10 mouse cellular contexts compared by ENCODE assay signal in genomic region chr9:119003990-119004702, GRCm38 (mm10). TPM values are rescaled to one million over a fixed set of nuclear protein-coding genes. Genes with fewer than 3 reads are reported as not detected.
DNase-seq lines count a peak whose midpoint lies in the region; ATAC-seq lines count a peak whose summit lies in the region.
"Had no signal": no experiment of that assay in that cellular context is flagged by ENCODE, and none has a peak within 500 bp of the region (broad histone marks: within the 10 kb centered on the region; RNA-seq: fewer than 3 reads in every experiment).

No protein-coding gene starts in this region.

- no peaks in the 10 kb centered on the region for H3K36me3 ChIP-seq in heart, embryonic 16.5 days (ENCODE audit: control insufficient read depth, insufficient read depth)
- H3K36me3 ChIP-seq: hindbrain, embryonic 12.5 days had no signal

- peak overlapping the region; percentile 49 for H3K27ac ChIP-seq in heart, embryonic 16.5 days (ENCODE audit: low read length)
- H3K27ac ChIP-seq: hindbrain, embryonic 12.5 days had no signal

- peaks cover 39% of the 10 kb centered on the region for H3K4me1 ChIP-seq in heart, embryonic 16.5 days (ENCODE audit: control insufficient read depth, insufficient read depth, low read length)

- peak overlapping the region; percentile 38 for H3K4me2 ChIP-seq in heart, embryonic 16.5 days (ENCODE audit: low read depth, low read length)
- H3K4me2 ChIP-seq: hindbrain, embryonic 12.5 days had no signal

- no peaks in the 10 kb centered on the region for H3K9me3 ChIP-seq in heart, embryonic 16.5 days (replicated peaks; ENCODE audit: control insufficient read depth, low read length)
- H3K9me3 ChIP-seq: hindbrain, embryonic 12.5 days had no signal

- H3K9ac ChIP-seq in heart, embryonic 16.5 days (ENCODE audit: low read length): peak overlapping the region; percentile 26; the same call in 1 of the 2 replicates
- H3K9ac ChIP-seq: hindbrain, embryonic 12.5 days had no signal

- 49% methylated on average over 23 of the region's 23 CpGs for WGBS in heart, embryonic 16.5 days

- no peaks in the 10 kb centered on the region for H3K27me3 ChIP-seq in heart, embryonic 16.5 days (ENCODE audit: control insufficient read depth, insufficient read depth, low read length)
- H3K27me3 ChIP-seq: hindbrain, embryonic 12.5 days; megakaryocyte, embryonic 14.5 days had no signal

- no peak for DNase-seq in heart, postnatal 10 days
- DNase-seq in right cerebral cortex, adult 18-20 months: peak; percentile 80
- DNase-seq in right cerebral cortex, postnatal 4 days: no peak
- DNase-seq in left cerebral cortex, postnatal 25 days (ENCODE audit: low spot score in 2 of 2): peak; percentile 57 to 91
- no peak for DNase-seq in thymus, postnatal 36 days
- DNase-seq: cerebellum, postnatal 36 days had no signal

- H3K4me3 ChIP-seq in heart, embryonic 16.5 days (ENCODE audit: low read length): peak overlapping the region; percentile 7; the same call in 1 of the 2 replicates
- H3K4me3 ChIP-seq: hindbrain, embryonic 12.5 days; megakaryocyte, embryonic 14.5 days had no signal

- ATAC-seq in heart, embryonic 16.5 days (replicated peaks; ENCODE audit: extremely low read depth, insufficient read depth, low FRiP score): 0 out of 2 replicates have a peak, but pooled peaks have one; percentile 35
- no peak for ATAC-seq in megakaryocyte-erythroid progenitor cell, adult 5-6 weeks (replicated peaks; ENCODE audit: low FRiP score, low TSS enrichment, poor library complexity, severe bottlenecking)

- intact Hi-C loops in heart, postnatal 10 days (cut with DNase I): loop anchor here (2.0 kb wide), 1 partner anchor 25 kb away; no protein-coding TSS in a partner anchor
- intact Hi-C loops in left cerebral cortex, postnatal 25 days (cut with DNase I): loop anchor here (1.0 to 2.0 kb wide), 2 partner anchors 51 to 77 kb away; partner anchors contain the start of gene Ctdspl

RNA-seq across cellular contexts. Expression of gene Vill, which starts 48.4 kb away (rescaled TPM):
- polyA plus RNA-seq in heart, embryonic 16.5 days (2015; fragmentation: Nextera tagmentation; extraction: Ambion mirVana): 9.0 and 11.4 TPM in 2 replicates
- 1 to 10 TPM; 1.5 to 3.7 TPM for total RNA-seq in heart, postnatal 10 days (2021)
- total RNA-seq in left cerebral cortex, postnatal 25 days (2021): 1 to 10 TPM; 3.3 to 6.0 TPM
- 7.2 TPM in 1 of 2 replicates, not detected in the other for total RNA-seq in megakaryocyte-erythroid progenitor cell, adult 5-6 weeks (2014; fragmentation: Nextera tagmentation)
- 8.7 and 11.9 TPM in 2 replicates for total RNA-seq in megakaryocyte-erythroid progenitor cell, adult 5-6 weeks (2017)

Comparison
In these comparisons a context has a peak if more than half of its experiments do, and no peak if none do; other contexts are left out.
1. DNase-seq: peak in right cerebral cortex, adult 18-20 months (single experiment) and left cerebral cortex, postnatal 25 days (2 of 2); none in heart, postnatal 10 days (0 of 2), right cerebral cortex, postnatal 4 days (single experiment) and thymus, postnatal 36 days (0 of 2).